Mouse (Mus musculus): Measurements from ENCODE around the gene Efcc1.
A peak's percentile ranks its signal among the peaks of the same experiment; 100 is the strongest.
"Not testable (repeated sequence)": the region's sequence is repeated elsewhere in the genome, so short reads cannot be mapped to it uniquely, and the experiment has no call there.

Efcc1 gene

DNA sequence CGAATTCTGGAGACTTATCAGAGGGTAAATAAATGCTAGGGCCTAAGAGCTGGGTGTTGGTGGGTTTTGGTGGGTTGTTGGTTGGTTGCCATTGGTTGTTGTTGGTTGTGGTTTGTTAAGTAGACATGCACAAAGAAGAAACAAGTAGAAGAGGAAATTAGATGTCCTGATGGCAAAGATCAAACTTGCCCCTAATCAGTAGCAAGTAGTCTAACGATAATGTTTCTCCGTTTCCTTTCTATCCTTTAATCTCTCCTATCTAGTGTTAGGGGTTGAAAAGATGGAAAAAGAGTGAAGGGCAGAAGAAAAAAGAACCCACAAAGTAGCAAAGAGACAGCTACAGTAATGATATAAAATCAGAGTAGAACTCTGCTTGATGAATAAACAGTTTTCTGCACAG is 14.0 kb downstream of the Efcc1 start:
- no peak for DNase-seq (ENCODE audit: low spot score in 2 of 2)

DNA sequence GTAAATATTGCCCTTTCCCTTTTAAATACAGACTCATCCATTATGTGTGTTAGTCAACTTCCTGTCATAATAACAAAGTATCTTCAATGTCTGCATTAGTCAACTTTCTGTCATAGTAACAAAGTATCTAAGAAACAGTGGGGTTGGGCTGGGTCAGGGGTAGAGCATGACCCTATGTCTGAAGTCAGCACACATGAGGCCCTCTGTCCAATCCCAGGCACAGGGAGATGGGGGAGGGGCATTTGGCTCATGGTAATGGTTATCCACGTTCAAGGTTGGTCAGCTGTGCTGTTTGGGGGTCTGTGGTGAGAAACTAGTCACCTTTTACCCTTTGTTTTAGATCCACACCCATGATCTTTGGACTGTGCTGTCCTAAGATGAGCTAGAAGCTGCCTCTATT is 14.6 kb downstream of the Efcc1 start:
- DNase-seq (ENCODE audit: low spot score in 2 of 2): no peak

DNA sequence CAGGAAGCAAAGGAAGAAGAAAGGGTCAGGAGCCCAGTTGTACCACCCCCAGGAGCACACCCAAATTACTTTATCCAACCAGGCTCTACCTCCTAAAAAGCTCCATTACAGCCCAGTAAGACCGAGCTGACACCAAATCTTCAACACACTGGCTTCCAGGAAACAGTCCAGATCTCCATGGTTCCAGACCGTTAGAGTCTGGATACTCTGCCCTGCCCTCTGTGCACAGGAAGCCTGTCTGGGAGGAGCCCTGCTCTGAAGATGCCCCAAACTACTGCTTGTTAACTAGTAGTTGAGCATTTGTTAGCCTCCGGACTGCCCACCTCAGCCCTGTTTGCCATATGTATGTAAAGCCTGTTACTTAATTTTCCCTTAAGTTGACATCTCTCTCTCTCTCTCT is 15.4 kb downstream of the Efcc1 start:
- DNase-seq (ENCODE audit: low spot score in 2 of 2): no peak

DNA sequence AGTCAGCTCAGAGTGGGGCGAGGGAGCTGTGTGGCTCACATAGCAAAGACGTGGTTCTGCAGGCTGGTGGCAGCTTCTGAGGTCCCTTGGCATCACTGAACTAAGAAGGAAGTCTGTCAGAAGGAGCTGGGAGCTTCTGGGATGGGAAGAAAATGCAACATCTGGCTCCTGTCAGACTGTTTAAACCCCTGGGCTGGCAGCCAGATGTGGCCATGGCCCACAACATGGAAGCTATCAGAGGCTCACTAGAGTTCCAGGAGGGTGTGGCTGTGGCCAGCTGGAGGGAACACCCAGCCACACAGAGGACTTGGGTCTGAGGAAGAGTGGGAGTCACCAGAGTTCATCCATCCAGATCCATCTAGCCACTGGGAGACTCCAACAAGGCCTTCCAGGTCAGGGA is 16.2 kb downstream of the Efcc1 start:
- no peak for DNase-seq (ENCODE audit: low spot score in 2 of 2)

DNA sequence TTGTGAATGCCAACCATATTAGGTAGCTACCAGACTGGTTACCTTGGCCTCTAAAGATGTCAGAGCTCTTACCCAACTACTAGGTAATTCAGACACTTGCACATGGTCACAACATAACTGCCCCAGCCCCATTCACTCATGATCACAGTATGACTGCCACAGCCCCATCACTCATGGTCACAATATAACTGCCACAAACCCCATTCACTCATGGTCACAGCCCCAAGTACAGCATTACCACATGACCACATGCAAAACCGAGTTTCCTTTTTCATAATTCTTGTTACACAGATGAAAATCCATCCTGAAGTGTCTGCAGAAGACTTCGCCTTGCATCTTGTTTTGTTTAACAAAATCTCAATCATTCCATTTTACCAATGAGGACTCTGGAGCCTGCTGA is 17.4 kb downstream of the Efcc1 start:
- DNase-seq (ENCODE audit: low spot score in 2 of 2): no peak

DNA sequence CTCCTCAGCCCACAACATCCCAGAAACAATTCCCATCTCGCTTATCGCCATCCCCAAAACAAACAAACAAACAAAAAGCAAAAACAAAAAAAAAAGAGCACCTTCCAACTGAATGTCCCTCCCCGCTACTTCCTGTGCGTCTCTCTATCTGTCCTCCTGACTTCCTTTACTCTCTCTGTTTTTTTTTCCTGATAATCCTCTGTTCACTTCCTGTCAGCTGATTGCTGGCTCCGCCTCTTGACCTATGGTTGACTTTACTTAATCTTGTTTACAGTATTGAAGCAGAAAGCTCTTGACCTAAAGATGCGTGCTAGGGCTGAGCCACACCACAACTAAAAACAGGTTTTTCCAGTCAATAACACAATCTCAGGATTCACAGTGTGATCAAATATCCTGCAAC is 17.9 kb downstream of the Efcc1 start:
- no peak for DNase-seq (ENCODE audit: low spot score in 2 of 2)

DNA sequence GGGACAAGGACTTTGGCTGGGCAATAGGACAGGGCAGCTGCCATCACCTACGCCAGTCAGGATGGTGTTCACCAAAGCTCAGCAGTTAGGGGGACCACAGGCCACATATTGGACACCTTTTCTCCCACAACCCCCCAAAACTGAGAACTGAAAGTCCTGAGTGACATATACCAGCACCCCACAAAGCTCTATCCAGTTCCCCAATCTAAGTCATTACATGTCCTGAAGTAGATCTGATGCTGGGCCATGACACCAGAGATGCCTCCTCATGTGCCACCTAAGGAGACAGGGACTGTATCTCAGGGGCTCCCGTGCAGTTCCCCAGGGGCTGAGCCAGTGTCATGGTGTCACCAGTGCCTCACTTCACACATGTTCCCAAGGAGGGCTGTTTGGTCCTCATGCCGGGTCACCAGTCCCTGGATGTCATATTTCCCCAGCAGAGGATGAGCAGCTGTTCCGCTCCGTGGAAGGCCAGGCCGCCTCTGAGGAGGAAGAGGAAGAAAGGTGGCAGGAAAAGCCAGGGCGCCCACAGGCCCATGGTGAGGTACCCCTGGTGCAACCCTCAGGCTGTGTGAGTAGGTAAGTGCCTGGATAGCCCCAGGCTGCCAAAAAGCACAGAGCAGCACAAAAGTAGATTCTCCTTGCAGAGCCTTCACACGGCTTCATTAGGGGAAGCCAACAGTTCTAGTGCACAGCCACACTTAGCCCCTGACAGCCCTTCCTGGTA is 19.7 kb downstream of the Efcc1 start:
- no peak for DNase-seq (ENCODE audit: low spot score in 2 of 2)

DNA sequence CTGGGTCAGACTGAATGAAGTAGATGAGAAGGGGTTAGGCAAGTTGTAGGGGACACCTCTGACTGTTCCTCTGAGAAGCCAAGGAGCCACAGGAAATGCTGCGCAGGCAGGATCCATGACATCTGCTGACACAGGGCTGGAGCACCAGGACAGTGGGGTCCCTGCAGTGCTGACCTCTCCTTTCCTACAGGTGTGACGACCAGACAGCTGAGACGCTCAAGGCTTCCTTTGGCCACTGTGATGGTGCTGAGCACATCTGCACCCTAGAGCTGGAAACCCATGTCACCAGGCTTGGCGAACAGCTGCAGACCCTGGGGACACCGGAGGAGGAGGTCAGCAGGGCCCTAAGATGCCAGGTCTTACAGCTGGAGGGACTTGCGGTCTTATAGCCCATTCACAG is 20.9 kb downstream of the Efcc1 start:
- no peak for DNase-seq (ENCODE audit: low spot score in 2 of 2)

DNA sequence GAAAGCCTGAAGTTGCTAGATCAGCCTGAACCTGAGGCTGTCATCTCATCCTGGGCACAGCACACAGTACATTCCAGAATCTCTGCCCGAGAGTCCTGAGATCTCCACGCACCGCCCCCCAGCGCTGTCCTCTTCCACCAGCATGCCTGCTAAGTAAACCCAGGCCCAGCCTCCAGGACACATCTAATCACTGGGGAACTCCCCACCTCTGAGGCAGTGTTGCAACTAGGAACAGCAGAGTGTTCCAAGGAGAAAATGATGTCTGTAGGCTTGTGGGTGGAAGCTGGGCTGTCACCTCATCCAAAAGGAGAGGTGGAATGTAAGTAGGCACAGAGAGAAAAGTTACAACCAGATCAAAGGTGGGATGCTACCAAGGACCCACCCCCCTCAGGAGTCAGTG is 24.5 kb downstream of the Efcc1 start:
- no peak for DNase-seq (ENCODE audit: low spot score in 2 of 2)

DNA sequence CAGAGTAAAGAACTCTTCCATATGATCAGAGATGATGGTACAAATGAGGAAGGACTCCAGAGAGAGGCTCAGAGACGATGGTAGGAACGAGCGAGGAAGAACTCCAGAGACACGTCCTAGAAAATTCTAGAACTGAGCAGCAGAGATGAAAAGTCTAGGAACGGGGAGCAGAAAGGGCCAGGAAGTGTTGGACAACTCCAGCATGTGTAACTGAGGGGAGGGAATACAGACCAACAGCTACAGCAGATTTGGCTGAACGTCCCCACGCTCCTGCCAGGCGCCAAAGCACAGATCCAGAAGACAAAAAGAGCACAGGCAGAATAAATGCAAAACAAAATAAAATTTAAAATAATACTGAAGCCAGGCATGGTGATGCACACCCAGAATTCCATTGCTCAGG is 26.2 kb downstream of the Efcc1 start:
- no peak for DNase-seq (ENCODE audit: low spot score in 2 of 2)

DNA sequence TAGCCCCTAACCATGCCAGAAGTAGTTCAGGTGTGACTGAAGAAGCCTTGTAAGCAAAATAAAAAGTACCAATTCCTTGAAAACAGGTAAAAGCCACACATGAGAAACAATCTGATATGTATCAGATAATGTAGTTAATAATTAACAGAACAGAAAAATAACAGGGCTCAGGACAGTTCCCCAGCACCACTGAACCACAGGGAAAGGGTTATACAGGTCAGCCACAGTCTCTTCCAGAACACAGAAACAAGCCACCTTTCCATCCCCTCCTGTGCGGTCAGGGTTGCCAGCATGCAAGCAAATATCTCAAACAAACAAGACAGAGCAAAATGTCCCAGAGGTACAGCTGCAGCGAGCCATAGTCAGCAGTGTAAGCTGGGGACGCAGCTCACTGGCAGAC is 28.7 kb downstream of the Efcc1 start:
- DNase-seq (ENCODE audit: low spot score in 2 of 2): no peak

DNA sequence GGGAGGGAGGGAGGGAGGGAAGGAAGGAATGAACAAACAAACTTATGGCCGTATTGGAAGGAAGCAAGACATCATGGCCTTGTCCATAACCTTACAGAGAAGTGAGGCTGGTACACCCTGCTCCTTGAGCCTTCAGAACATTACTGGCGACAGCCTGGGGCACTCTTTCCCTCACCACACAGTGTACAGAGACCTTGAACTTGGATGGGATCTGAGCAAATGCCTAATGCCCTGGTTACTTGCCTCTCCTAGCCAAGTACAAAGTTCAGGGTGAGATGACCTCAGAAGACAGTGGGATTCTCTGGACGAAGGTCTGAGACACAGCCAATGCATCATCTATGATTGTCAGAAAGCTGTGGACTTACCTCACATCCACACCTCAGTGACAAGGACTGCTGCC is 29.2 kb downstream of the Efcc1 start:
- DNase-seq (ENCODE audit: low spot score in 2 of 2): no peak

DNA sequence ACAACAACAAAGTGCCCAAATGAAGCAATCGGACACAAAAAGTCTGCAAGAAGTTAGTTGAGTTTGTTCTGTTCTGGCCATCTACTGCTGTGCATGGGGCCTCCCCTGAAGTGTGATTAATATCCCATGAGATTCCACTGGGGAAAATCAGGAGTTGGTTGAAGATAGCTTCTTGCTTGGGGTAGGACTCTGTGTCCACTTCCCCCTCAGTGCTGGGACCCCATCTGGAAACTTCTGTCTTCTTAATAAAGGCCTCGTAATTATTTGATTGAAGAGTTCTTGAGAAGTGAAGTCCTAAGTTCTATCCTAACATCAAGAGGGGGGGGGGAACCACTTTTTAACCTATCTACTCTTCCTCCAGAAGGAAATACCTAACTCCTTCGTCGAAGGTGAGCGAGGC is 31.5 kb downstream of the Efcc1 start:
- no peak for DNase-seq (ENCODE audit: low spot score in 2 of 2)

DNA sequence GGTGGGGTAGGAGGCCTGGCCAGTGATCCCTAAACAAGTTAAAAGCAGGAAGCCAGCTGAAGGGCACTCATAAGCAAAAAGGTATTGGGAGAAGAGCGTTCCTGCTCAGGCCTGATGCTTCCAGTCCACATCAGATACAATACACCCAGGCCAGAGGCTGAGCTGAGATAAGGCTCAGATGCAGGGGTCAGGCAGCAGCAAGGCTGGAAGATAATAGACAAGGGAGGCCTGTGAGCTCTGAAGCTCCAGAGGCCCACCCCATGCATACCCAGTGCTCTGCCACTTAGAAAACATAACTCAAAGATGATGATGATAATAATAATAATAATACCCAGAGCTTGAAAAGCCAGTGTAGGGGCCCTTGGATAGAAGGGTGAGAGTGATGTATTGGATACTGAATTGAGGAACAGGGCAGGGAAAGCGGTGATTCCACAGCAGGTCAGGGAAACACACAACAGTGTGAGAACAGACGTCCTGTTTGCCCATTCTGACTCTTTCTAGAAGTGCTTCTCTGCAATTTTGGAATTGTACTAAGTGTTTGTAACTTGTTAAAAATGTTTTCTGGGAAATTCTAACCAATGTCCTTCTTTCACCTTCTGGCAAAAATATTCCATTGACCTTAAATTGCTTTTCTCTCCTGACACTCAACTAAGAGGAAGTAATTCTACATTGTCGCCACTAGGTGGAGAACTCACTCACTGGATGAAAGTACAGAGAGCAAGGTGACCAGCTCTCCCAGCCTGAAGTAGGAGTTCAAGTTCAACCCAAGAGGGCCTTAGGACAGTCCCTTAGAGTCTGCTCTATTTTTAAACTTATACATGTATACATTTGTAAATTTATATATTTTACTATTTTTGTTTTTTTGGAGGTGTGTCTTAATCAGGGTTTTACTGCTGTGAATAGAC is 33.0 kb downstream of the Efcc1 start:
- DNase-seq (ENCODE audit: low spot score in 2 of 2): no peak

DNA sequence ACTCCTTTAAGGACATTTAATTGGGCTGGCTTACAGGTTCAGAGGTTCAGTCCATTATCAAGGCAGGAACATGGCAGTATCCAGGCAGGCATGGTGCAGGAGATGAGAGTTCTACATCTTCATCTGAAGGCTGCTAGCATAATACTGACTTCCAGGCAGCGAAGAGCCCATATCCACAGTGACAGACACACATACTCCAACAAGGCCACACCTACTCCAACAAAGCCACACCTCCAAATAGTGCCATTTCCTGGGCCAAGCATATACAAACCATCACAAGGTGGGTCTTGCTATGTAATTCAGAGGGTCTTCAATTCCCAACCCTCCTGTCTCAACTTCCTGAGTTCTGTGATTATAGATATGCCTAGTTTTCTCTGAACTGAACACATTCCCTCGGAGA is 33.6 kb downstream of the Efcc1 start:
- DNase-seq (ENCODE audit: low spot score in 2 of 2): not testable (repeated sequence)

DNA sequence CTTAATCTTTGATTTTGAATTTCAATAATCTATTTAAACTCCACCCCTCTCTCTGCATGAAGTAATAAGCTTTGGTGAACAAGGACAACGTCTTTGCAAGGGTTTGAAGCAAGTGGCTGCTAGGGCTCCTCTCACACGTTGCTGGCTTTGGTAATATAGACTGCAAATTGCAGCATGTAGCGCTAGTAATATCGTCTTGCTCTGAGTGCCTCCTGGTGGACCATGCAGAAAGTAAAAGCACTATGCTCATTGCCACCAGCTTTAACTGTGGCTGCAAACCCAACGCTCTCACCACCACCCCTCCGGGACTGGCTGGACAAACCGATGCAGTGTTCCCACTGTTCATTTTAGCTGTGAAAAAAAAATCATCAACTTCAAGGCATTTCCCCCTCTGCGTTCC is 40.0 kb downstream of the Efcc1 start:
- DNase-seq (ENCODE audit: low spot score in 2 of 2): peak in 1 of 2 experiments; percentile 14

DNA sequence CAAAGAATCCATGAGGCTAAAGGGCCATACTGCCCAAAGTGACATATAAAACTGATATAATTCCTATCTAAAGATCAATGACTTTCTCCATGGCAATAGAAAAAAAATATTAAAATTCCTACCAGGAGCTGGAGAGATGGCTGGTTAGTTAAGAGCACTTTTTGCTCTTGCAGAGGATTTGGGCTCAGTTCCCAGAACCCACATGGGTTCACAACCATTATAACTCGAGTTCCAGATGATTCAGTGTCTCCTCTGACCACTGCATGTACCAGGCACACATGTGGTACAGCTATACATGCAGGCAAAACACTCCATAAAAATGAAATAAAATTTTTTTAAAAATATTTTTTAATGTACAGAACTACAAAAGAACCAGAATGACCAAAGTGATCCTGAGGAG is 43.8 kb downstream of the Efcc1 start:
- DNase-seq (ENCODE audit: low spot score in 2 of 2): no peak

DNA sequence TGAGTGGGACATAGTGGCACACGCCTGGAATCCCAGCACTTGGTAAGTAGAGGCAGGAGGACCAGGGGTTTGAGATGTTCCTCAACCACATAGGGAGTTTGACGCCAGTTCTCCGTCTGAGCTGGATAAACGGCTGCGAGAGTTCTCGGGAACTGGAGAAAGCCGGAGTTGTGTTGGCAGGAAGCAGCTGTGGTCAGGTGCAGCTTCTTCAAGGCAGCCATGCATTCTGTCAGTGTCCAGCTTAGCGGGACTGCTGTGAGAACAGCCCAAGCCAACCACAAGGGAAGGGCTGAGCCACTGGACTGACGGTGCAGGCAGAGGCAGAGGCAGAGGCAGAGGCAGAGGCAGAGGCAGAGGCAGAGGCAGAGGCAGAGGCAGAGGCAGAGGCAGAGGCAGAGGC is 44.2 kb downstream of the Efcc1 start:
- DNase-seq (ENCODE audit: low spot score in 2 of 2): no peak

DNA sequence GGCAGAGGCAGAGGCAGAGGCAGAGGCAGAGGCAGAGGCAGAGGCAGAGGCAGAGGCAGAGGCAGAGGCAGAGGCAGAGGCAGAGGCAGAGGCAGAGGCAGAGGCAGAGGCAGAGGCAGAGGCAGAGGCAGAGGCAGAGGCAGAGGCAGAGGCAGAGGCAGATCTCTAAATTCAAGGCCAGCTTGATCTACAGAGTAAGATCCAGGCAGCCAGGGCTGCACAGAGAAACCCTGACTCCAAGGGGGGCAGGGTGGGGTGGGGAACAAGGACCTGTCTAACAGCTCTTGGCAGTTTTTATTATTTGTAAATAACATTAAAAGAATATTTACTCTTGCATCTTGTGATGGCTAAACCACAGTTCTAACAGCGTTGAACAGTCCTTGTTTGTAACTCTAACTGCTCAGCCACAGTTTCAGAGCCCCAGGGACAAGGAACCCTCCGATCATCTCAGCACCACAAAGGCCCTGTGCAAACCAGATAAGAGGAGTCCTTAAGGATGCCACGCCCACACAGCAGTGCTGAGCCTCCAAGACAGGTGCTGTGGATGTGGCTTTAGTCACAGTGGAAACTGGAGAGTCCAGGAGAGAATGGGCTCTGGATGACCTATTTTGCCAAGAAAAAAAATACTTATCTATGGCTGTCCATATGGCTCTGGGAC is 45.0 kb downstream of the Efcc1 start:
- DNase-seq (ENCODE audit: low spot score in 2 of 2): no peak

DNA sequence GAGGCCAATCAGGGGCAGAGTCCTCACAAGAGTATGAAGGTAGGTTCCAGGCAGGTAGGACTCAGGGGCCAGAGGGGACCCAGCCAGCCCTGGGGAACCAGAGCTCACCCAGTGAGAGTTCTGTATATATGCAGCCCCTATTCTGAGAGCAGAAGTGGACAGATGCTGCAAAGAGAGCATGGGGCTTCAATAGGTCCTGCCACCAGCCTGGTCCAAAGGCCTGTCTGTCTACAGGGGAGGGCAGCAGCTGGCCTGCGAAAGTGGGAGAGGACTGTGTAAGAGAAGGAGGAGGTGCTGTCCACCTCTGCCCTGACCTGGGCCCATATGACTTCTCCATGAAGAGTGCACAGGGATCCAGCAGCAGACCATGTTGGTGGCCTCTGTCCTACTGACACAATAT is 46.0 kb downstream of the Efcc1 start:
- no peak for DNase-seq (ENCODE audit: low spot score in 2 of 2)

DNA sequence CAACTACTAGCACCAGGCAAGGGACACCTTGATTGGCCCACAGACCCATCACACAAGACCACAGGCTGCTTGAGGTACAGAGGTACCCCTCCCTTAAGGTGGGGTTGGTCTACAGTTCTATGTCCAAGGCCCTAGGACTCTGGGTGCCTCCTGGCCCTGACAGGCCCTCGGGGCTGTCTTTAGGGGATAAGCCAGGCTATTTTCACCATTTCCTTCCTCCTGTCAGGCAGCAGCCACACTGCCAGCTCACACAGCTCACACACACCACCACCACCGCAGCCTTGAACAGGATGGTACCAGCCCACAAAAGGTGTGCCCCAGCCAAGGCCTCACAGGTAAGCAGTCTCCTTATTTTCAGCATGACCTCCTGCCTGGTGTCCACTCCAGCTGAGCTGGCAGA is 47.2 kb downstream of the Efcc1 start, which contains the start of gene Gp9:
Gp9 (plus strand) TSS at position 231 of the 400 bp plus-strand sequence.
- no peak for DNase-seq (ENCODE audit: low spot score in 2 of 2)

DNA sequence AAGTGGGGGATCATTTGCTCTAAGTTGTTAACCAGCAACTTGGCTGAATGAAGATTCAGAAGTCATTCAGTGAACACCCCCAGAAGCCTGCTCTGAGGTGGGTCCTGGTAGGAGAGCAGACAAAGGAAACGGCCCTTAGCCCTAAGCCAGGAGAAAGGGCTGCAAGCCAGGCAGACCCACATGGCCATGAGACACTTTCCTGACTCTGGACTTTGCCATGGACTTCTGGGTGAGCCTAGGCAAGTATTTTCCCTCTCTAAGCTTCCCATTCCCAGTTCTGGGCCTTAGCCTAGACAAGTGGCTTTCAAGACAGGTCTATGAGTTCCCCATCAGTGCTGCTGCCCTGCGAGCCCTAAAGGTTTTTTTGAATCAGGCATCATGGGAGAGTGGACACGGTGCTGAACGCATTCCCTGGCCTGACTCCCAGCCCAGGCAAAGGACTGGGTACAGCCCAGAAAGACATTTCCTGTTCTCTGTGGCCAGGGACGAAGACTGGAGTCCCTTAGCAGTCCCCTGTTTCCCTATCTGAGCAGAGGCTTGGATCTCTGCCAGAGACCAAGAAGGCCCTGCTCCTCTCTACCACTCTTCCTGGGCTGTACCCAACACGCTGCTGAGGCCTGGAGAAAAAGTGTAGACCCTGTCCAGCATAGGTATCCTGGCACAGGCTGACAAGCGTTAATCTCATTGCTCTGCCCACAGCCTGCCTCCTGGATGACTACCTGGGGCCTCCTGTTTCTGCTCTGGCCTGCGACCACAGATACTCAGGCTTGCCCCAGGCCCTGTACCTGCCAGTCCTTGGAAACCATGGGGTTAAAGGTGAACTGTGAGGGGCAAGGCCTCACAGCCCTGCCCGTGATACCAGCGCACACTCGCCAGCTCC is 47.9 kb downstream of the Efcc1 start:
- DNase-seq (ENCODE audit: low spot score in 2 of 2): no peak

Measured in frontal cortex, postnatal 36 days (tissue).